Mouse (Mus musculus): Measurements from ENCODE around the gene Mrpl17. TPM values are rescaled to one million over a fixed set of nuclear protein-coding genes. Genes with fewer than 3 reads are reported as not detected.

Mrpl17 gene
- total RNA-seq, 2 experiments from 2014 or later: 121 to 126 TPM

GRCm38 (mm10) chr7:105786506-105787284, 24.2 kb downstream of the Mrpl17 start:
- no peak for DNase-seq

DNA sequence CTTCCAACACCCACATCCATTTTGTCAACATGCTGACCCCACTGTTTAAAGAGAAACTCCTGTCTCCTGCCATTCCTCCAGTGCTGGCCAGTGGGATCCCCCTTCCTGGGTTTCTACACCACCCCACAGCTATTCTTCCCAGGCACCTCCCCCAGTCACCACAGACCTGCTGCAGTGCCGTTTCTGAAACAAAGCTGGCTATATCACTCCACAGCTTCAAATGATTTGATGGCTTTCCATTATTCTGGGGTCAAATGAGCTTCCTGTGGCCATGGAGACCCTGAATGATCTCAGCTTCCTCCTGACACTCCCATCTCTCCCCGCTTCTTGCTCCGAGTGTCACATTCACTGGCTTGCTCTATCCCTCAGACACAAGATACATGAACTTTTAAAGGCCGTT, 26.3 kb downstream of the Mrpl17 start:
- no peak for DNase-seq

DNA sequence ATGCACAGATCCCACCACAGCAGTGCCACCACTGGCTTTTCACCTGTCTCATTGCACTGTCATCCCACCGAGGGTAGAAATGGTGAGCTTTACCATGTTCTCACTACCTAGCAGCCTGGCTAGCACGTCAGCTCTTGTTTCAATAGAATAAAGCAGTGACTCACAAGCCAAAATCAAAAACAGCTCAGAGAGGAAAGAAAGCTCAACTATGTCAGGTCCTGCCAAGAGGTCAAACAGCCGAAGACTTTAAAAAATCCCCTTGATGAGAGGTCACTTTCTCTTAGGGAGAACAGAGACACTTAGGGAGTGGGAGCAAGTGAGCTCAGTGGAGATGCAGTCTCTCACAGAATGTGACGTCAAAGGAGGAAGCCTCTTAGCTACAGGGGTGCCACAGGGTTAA, 27.0 kb downstream of the Mrpl17 start:
- no peak for DNase-seq

GRCm38 (mm10) chr7:105778553-105779265, 32.2 kb downstream of the Mrpl17 start:
- peak; percentile 50 to 74 for DNase-seq

DNA sequence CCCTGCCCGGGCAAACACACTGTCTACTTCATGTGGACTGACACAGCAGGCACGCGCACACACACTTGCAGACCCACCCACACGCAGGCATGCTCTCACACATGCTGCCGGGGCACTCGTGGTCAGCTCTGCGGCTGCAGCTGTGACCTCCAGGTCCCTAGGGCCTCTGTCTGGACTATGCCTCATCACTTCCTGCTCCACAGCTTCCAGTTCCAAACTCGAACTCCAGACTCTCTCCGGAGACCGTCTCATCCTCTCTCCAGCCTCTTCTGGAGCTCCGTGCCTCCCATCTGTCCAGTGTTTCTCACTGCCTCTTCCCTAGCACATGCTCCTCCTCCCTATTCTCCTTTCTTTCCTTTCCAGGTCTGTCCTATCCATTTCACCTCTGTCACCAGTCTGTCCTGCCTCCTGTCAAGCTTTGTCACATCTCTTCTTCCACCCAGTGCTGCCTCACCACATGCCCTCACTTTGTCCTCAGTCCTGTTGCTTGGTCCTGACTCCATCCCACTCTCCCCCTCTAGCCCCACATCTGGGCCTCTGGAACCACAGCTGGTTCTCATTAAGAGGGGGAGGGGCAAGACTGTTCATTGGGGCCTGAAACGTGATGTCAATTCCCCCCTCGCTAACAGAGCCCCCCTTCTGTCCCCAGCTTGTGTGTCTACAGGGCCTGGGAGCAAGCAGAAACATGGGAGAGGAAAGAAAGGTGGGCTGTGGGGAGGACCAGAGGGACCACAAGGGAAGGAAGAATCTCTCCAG, 32.9 kb downstream of the Mrpl17 start:
- DNase-seq: peak; percentile 76 to 90

GRCm38 (mm10) chr7:105777316-105777715, 33.6 kb downstream of the Mrpl17 start:
- DNase-seq: no peak

- no peak for DNase-seq
Observed at GRCm38 (mm10) chr7:105776026-105776425, 34.9 kb downstream of the Mrpl17 start.

GRCm38 (mm10) chr7:105774661-105775060, 36.2 kb downstream of the Mrpl17 start:
- no peak for DNase-seq

GRCm38 (mm10) chr7:105773041-105773440, 37.9 kb downstream of the Mrpl17 start:
- no peak for DNase-seq

GRCm38 (mm10) chr7:105772331-105772730, 38.6 kb downstream of the Mrpl17 start:
- no peak for DNase-seq

DNA sequence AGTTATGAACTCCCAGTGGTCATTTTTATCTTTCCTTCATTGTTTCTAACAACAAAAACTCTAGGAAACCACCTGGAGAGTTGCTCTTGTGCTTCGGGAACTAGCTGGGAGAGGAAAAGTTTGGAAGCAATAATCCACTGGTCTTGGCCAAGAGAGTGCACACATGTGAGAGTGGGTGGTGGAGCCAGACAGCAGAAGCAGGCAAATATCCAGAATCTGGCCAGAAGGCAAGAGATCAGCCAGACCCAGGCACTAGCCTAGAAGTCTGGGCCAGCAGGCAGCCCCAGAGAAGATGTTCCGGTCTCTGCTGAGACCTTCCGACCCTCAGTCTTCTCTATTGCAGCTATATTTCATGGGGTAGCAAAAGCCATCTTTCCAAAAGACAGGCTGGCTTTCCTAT, 40.9 kb downstream of the Mrpl17 start:
- DNase-seq: peak; percentile 55 to 70

DNA sequence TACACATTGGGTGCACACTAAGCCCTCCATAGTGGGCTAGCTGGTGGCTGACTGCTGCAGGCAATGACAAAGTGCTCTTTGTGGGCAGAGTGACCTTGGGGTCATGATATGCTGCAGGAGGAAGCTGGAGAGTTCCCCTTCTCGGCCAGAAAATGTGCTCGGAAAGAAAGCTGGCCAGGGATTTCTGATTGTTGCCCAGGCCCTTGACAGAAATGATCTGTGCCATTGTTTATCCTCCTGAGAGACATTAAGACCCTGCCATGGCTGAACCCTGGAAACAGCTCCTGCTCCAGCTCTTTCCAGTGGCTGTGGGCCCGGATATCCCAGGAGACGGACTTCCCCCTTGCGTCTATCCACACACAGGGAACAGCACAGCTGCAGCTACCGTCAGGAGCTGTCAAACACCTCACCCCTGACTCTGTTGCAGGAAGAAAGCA, 43.2 kb downstream of the Mrpl17 start:
- DNase-seq: peak; percentile 46

GRCm38 (mm10) chr7:105764331-105764730, 46.6 kb downstream of the Mrpl17 start:
- DNase-seq: no peak

DNA sequence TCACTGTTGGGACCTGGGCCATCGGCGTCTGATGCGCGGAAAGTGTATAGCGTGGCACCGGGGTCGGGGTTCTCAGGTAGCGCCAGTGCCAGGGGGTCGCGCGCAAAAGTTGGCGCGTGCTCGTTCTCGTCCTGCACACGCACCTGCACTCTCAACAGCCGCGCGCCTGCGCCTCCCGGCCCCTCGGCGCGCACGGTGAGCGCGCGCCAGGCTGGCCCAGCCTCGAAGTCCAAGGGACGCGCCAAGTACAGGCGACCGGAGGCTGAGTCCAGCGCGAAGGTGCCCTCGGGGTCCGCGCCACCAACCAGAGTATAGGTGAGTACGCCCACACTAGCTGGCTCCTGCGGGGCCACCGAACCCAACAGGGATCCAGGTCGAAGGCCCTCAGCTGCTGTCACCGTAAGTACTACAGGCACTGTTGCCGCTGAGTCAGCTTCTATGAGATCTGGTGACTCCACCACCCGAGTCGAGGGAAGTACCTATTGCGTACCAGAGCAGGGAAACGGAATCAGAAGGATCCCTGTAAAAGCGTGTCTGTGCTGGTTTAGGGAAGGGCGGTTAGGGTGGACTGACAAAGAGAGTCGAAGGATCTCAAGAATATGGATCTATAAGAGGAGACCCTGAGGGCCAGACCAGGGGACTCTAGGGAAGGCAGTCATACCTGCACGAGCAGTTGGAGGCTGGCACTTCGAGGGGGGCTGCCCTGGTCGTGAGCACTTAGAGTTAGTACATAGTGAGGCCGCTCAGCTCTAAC, 48.2 kb downstream of the Mrpl17 start:
- DNase-seq: no peak

- no peak for DNase-seq
Observed at GRCm38 (mm10) chr7:105761813-105762484, 49.0 kb downstream of the Mrpl17 start.

- DNase-seq: no peak
Observed at GRCm38 (mm10) chr7:105753281-105753680, 57.6 kb downstream of the Mrpl17 start.

Other genes starting within 250 kb of the Mrpl17 start
- gene Apbb1, start 229.4 kb downstream of the Mrpl17 start, total RNA-seq (2021): 100 to 1,000 TPM; 119 to 124 TPM
- not detected for gene Hpx, start 211.0 kb downstream of the Mrpl17 start, total RNA-seq (2021)
- 10 to 100 TPM; 20.7 to 21.3 TPM for gene Trim3, start 177.5 kb downstream of the Mrpl17 start, total RNA-seq (2021)
- 10 to 100 TPM; 77.9 to 82.3 TPM for gene Timm10b, start 171.0 kb downstream of the Mrpl17 start, total RNA-seq (2021)
- 10 to 100 TPM; 11.6 to 12.4 TPM for gene Arfip2, start 170.7 kb downstream of the Mrpl17 start, total RNA-seq (2021)
- 1 to 10 TPM; 3.1 to 5.9 TPM for gene Gm45799, start 170.5 kb downstream of the Mrpl17 start, total RNA-seq (2021)
- gene Dnhd1, start 160.3 kb downstream of the Mrpl17 start, total RNA-seq (2021): under 1 TPM; 0.23 to 0.30 TPM
- 10 to 100 TPM; 75.0 to 75.7 TPM for gene Ilk, start 74.5 kb downstream of the Mrpl17 start, total RNA-seq (2021)
- gene Rrp8, start 73.7 kb downstream of the Mrpl17 start, total RNA-seq (2021): 10 to 100 TPM in 1 of 2 experiments, 1 to 10 TPM in 1; 9.6 to 14.5 TPM
- 100 to 1,000 TPM in 1 of 2 experiments, 10 to 100 TPM in 1; 94.8 to 120 TPM for gene Taf10, start 66.7 kb downstream of the Mrpl17 start, total RNA-seq (2021)
- gene Tpp1, start 58.9 kb downstream of the Mrpl17 start, total RNA-seq (2021): 10 to 100 TPM; 39.1 to 52.2 TPM
- 1 to 10 TPM; 6.0 to 7.3 TPM for gene Dchs1, start 23.4 kb downstream of the Mrpl17 start, total RNA-seq (2021)
- gene Gm4070, start 142.9 kb upstream of the Mrpl17 start, total RNA-seq (2021): 10 to 100 TPM; 11.4 to 44.9 TPM

Data from heart, adult 18-20 months (tissue).